Mouse (Mus musculus) neural tube, embryonic 11.5 days (tissue): ENCODE results near the gene Agap2. TPM values are rescaled to one million over a fixed set of nuclear protein-coding genes. Genes with fewer than 3 reads are reported as not detected.

Source experiments
- ATAC-seq: fragments of 200-750 bp; cut with Nextera tagmentation; 2 replicates; pipeline ENCODE4 v1.8.0; 2017; ENCODE audit warnings: moderate number of reproducible peaks, mild to moderate bottlenecking, moderate TSS enrichment, moderate library complexity; ENCODE audit not compliant: insufficient read depth, low FRiP score, low TSS enrichment
- DNase-seq: peaks from one replicate; pipeline ENCODE4 v3.0.0-alpha.2; 2015; ENCODE audit warnings: low spot score
- H3K27ac ChIP-seq: fragments of 300-500 bp; sonication (generic); 2 replicates; pipeline ENCODE4 v1.5.1; 2014; ENCODE audit warnings: low read depth, mild to moderate bottlenecking, low read length
- H3K27me3 ChIP-seq: fragments of 300-500 bp; sonication (generic); 2 replicates; pipeline ENCODE4 v1.6.1; 2014; ENCODE audit warnings: mild to moderate bottlenecking, low read length, mixed read lengths; ENCODE audit not compliant: control insufficient read depth, insufficient read depth
- H3K36me3 ChIP-seq: fragments of 300-500 bp; sonication (generic); 2 replicates; pipeline ENCODE4 v1.6.1; 2014; ENCODE audit warnings: mild to moderate bottlenecking, low read length, moderate library complexity, mixed read lengths; ENCODE audit not compliant: control insufficient read depth, insufficient read depth
- H3K4me1 ChIP-seq: fragments of 300-500 bp; sonication (generic); 2 replicates; pipeline ENCODE4 v1.6.1; 2014; ENCODE audit warnings: low read length, mixed read lengths; ENCODE audit not compliant: control insufficient read depth, insufficient read depth
- H3K4me2 ChIP-seq: fragments of 300-500 bp; sonication (generic); 2 replicates; pipeline ENCODE4 v1.6.1; 2014; ENCODE audit warnings: low read depth, mild to moderate bottlenecking, moderate library complexity
- H3K4me3 ChIP-seq: fragments of 300-500 bp; sonication (generic); 2 replicates; pipeline ENCODE4 v1.5.1; 2014; ENCODE audit warnings: low read depth, low read length
- H3K9ac ChIP-seq: fragments of 300-500 bp; sonication (generic); 2 replicates; pipeline ENCODE4 v1.6.1; 2014; ENCODE audit warnings: mild to moderate bottlenecking, low read length
- H3K9me3 ChIP-seq: fragments of 300-500 bp; sonication (generic); 2 replicates; pipeline ENCODE4 v1.6.1; 2016; ENCODE audit warnings: low read length; ENCODE audit not compliant: control insufficient read depth
- WGBS: fragments of 180-500 bp; shearing (Covaris S2); extraction: QIAGEN DNeasy Blood & Tissue Kit; methylation state at CpG from one replicate; pipeline ENCODE4 v1.1.7; 2014; 5-methylcytosine and 5-hydroxymethylcytosine counted together
- polyA plus RNA-seq: library from polyadenylated mRNA; unstranded; fragments of >200 nt; fragmentation: Nextera tagmentation; extraction: Ambion mirVana; gene quantifications from 2 replicates; pipeline ENCODE4 v1.2.1, GENCODE M21; 2014

Gene Agap2
- polyA plus RNA-seq, 1 experiment from 2014 or later, result 0.94 TPM

DNA sequence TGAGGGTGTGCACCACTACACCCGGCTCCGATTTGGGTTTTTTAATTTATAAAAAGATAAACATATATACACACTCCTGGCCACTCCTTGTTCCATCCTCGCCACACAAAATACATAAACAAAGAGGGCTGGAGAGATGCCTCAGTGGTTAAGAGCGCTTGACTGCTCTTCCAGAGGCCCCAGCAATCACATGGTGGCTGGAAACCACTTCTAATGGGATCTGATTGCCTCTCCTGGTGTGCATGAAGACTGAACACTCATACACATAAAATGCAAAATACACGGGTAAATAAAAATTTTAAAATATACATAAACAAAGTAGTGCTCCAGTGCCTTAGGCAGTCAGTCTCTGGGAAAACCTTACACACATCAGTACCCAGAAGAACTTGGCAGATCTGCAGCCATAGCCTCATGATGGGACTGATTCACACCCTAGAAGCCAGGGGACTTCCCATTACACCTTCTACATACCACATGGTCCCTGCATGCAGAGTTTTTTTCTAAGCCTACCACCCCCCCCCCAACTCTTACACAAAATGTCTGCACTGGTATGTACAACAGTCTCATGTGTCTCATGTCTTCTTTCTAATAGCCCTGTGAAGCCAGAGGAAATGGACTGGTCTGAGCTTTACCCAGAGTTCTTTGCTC lies 32.5 kb upstream of the Agap2 start:
- H3K27ac ChIP-seq, result no peak overlapping the region
- DNase-seq, result no peak

GRCm38 (mm10) chr10:127043187-127043586 lies 31.9 kb upstream of the Agap2 start:
- no peak for DNase-seq
- Histone ChIP-seq H3K4me2 (no peak overlapping the region), H3K4me1 (0 out of 2 replicates have a peak, but pooled peaks cover 6% of the 10 kb centered on the region), H3K4me3 (no peak overlapping the region), H3K27ac (no peak overlapping the region), H3K27me3 (peaks cover 6% of the 10 kb centered on the region), H3K9me3 (no peaks in the 10 kb centered on the region), H3K9ac (no peak overlapping the region), H3K36me3 (peaks cover 4% of the 10 kb centered on the region)
- no peak for ATAC-seq
- WGBS, result 82% methylated on average over 6 of the region's 6 CpGs

More for the DNA sequence above, 32.5 kb upstream of the Agap2 start:
- no peak for ATAC-seq
- WGBS, result 14% methylated on average over 5 of the region's 5 CpGs
- Histone ChIP-seq H3K9me3 (no peaks in the 10 kb centered on the region), H3K9ac (peak overlapping the region; percentile 66), H3K27me3 (no peaks in the 10 kb centered on the region; the same call in 1 of the 2 replicates), H3K4me3 (peak overlapping the region; percentile 77), H3K4me2 (peak overlapping the region; percentile 100), H3K36me3 (peaks cover 4% of the 10 kb centered on the region), H3K4me1 (0 out of 2 replicates have a peak, but pooled peaks cover 6% of the 10 kb centered on the region)

DNA sequence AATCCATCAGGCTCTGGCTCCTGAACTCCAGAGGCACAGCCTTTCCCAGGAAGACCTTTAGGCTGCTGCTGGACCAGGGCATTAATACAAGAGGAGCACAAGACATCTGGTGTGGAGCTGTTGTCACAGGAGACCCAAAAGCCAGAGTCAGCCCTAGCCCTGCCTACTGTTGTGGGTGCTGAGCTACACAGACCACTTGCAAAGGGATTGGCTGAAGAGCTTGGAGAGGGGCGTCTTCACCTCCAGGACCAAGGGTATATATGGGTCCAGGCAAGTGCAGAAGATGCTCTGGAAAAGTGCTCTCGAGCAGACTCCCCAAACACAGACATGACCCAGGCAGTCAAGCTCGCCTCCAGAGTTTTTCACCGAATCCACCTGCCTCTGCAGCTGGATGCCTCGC lies 27.1 kb upstream of the Agap2 start, which contains the start of gene Cyp27b1:
Gene Cyp27b1 (plus strand): TSS at position 297 of the 400 bp plus-strand sequence.
- peaks cover 36% of the 10 kb centered on the region for H3K27me3 ChIP-seq
- H3K9ac ChIP-seq, result peak within 1 kb of the TSS; percentile 22; the same call in 1 of the 2 replicates
- H3K4me1 ChIP-seq, result no peaks in the 10 kb centered on the region; the same call in 1 of the 2 replicates
- no peaks in the 10 kb centered on the region for H3K9me3 ChIP-seq
- no peak within 1 kb of the TSS for H3K27ac ChIP-seq
- peaks cover 4% of the 10 kb centered on the region for H3K36me3 ChIP-seq
- no peak for DNase-seq
- peak within 1 kb of the TSS; percentile 3; the same call in 1 of the 2 replicates for H3K4me3 ChIP-seq
- WGBS, result 24% methylated on average over 5 of the region's 5 CpGs
- no peak for ATAC-seq
- no peak within 1 kb of the TSS for H3K4me2 ChIP-seq

DNA sequence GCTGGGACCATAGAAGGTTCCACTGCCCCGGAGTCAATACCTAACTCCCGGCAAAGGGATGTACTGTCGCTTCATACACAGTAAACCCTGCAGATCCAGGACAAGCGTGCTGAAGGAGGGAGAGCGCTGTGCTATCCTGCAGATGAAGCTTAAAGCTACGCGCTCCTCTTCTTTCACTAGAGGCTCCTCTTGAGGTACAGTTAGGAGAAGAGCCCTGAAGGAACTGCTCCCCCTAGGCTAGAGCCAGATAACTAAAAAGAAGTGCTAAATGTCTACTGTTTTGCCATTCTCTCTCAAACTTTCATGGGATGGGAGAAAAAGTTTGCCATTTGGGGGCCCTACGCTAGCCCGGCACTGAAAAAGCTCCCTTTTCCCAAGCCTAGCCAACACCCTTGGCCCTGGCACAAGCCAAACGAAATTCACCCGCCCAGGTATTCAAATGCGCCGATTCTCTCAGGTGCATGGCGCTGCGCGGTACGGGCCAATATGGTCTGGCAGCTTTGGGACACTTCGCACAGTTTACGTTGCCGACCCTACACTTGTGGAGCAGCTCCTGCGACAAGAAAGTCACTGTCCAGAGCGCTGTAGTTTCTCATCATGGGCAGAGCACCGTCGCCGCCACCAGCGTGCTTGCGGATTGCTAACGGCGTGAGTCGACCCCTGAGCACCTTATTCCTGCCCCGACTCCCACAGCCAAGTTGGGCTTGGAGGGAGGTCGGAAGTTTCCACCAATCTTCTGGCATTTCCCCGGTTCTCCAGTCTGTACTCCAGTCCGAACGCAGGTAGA lies 26.3 kb upstream of the Agap2 start:
- Histone ChIP-seq H3K36me3 (peaks cover 4% of the 10 kb centered on the region), H3K4me2 (no peak overlapping the region), H3K9me3 (no peaks in the 10 kb centered on the region), H3K27ac (no peak overlapping the region), H3K4me3 (peak overlapping the region; percentile 3; the same call in 1 of the 2 replicates), H3K27me3 (peaks cover 36% of the 10 kb centered on the region), H3K9ac (no peak overlapping the region), H3K4me1 (no peaks in the 10 kb centered on the region; the same call in 1 of the 2 replicates)
- no peak for DNase-seq
- no peak for ATAC-seq
- WGBS, result 4% methylated on average over 35 of the region's 35 CpGs

GRCm38 (mm10) chr10:127049395-127050118 lies 25.5 kb upstream of the Agap2 start:
- H3K36me3 ChIP-seq, result peaks cover 3% of the 10 kb centered on the region
- ATAC-seq (no peak), DNase-seq (no peak)
- peaks cover 36% of the 10 kb centered on the region for H3K27me3 ChIP-seq
- WGBS, result 2% methylated on average over 29 of the region's 29 CpGs
- no peak overlapping the region for H3K4me2 ChIP-seq
- H3K9me3 ChIP-seq, result no peaks in the 10 kb centered on the region
- no peak overlapping the region for H3K9ac ChIP-seq
- H3K27ac ChIP-seq, result no peak overlapping the region
- peak overlapping the region; percentile 3; the same call in 1 of the 2 replicates for H3K4me3 ChIP-seq
- no peaks in the 10 kb centered on the region; the same call in 1 of the 2 replicates for H3K4me1 ChIP-seq

DNA sequence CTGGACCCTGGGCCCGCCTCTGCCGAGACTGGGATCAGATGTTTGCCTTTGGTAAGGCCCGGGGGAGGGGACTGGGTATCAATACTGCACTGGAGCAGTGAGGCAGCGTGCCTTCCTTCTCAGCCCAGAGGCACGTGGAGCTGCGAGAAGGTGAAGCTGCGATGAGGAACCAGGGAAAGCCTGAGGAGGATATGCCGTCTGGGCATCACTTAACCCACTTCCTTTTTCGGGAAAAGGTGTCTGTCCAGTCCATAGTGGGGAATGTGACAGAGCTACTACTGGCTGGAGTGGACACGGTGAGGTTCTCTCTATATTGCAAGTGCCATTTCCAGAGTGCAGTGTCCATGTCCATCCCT lies 25.0 kb upstream of the Agap2 start:
- 20% methylated on average over 10 of the region's 10 CpGs for WGBS
- Histone ChIP-seq H3K27me3 (peaks cover 36% of the 10 kb centered on the region), H3K9me3 (no peaks in the 10 kb centered on the region), H3K4me3 (no peak overlapping the region), H3K9ac (no peak overlapping the region), H3K4me2 (no peak overlapping the region), H3K27ac (no peak overlapping the region), H3K36me3 (no peaks in the 10 kb centered on the region), H3K4me1 (no peaks in the 10 kb centered on the region; the same call in 1 of the 2 replicates)
- ATAC-seq (no peak), DNase-seq (no peak)

DNA sequence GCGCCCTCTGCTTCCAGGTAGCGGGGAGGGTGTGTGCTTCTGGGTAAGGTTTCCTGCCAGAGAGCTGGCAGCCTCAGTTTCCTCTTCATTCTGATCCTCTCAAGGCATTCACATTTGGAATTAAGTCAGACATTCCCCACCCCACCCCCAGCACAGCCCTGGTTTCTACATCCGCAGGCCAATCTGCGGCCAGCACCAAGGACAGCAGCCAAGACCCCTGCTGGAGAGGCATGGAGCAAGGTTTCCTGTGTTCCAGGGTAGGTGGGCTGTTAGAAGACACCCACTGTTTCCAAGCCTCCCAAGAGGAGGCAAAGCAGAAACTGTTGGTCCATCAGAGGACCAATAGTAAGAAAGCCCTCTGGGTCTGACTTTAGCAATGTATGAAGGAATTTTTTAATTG lies 20.4 kb upstream of the Agap2 start:
- Histone ChIP-seq H3K36me3 (0 out of 2 replicates have a peak, but pooled peaks cover 2% of the 10 kb centered on the region), H3K4me3 (no peak overlapping the region), H3K27ac (no peak overlapping the region), H3K9ac (no peak overlapping the region), H3K4me2 (no peak overlapping the region), H3K9me3 (no peaks in the 10 kb centered on the region), H3K4me1 (peaks cover 6% of the 10 kb centered on the region), H3K27me3 (peaks cover 15% of the 10 kb centered on the region)
- DNase-seq (no peak), ATAC-seq (no peak)
- 66% methylated on average over 4 of the region's 4 CpGs for WGBS

- peaks cover 6% of the 10 kb centered on the region for H3K4me1 ChIP-seq
Observed at GRCm38 (mm10) chr10:127055406-127055805, 19.7 kb upstream of the Agap2 start.

More at GRCm38 (mm10) chr10:127055406-127055805, 19.7 kb upstream of the Agap2 start:
- ATAC-seq (no peak), DNase-seq (no peak)
- Histone ChIP-seq H3K27me3 (peaks cover 10% of the 10 kb centered on the region), H3K4me2 (no peak overlapping the region), H3K27ac (no peak overlapping the region), H3K9me3 (no peaks in the 10 kb centered on the region), H3K36me3 (0 out of 2 replicates have a peak, but pooled peaks cover 2% of the 10 kb centered on the region), H3K9ac (no peak overlapping the region), H3K4me3 (no peak overlapping the region)
- 92% methylated on average over 8 of the region's 8 CpGs for WGBS
